Mouse (Mus musculus) small intestine, adult 2 months (tissue): Measurements from ENCODE around the gene Tasp1.

Experiments
- CTCF ChIP-seq: fragments of 200-500 bp; IDR thresholded peaks from 2 replicates; pipeline ENCODE4 v1.5.1; 2012; ENCODE audit warnings: low read depth, mild to moderate bottlenecking, control low read depth, inconsistent platforms, low read length, moderate library complexity, mixed read lengths; ENCODE audit not compliant: insufficient replicate concordance, insufficient read length; ENCODE audit errors: extremely low read depth
- POLR2A ChIP-seq: fragments of 200-500 bp; IDR thresholded peaks from 2 replicates; pipeline ENCODE4 v1.6.1; 2012; ENCODE audit warnings: low read depth, mild to moderate bottlenecking, control low read depth, inconsistent platforms, low read length, moderate library complexity

DNA sequence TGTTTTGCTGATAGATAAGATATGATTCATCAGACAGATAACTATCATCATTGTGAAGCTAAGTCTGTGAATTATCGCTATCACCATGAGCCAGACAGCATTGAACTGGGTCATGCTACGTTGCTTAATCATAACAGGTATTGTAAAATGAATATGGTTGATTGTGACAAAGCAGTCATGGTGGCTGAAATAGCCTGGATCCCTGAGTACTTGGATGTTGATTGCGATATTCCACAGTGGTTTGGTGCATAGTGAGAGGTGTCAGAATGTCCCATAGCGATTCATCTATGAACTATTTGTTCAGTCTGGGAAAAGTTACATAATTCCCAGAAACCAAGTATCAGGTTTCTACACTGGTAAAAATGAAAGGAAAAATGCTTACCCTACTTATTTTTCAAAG lies 41.0 kb upstream of the Tasp1 start:
- no peak for TF ChIP-seq CTCF
- TF ChIP-seq POLR2A, result no peak
